Mouse (Mus musculus) CH12.LX (cell line): ENCODE measurements at regions not wholly inside any gene's neighbourhood (a gene's known extent, or its start where the extent isn't known, plus 50 kb on each side); places are given as distances from the start of the nearest gene placed in this dataset.

Experiments used
- DNase-seq: peaks from one replicate; pipeline ENCODE4 v3.0.0-alpha.2; 2013; ENCODE audit errors: extremely low read depth
- H3K27ac ChIP-seq: 2 replicates; pipeline ENCODE4 v1.5.1; 2012; ENCODE audit warnings: low read depth, mild to moderate bottlenecking, control low read depth, moderate library complexity; ENCODE audit not compliant: insufficient read depth
- H3K27me3 ChIP-seq: replicated peaks from 2 replicates; pipeline ENCODE3; 2012; ENCODE audit warnings: inconsistent platforms
- H3K36me3 ChIP-seq, 2 experiments: replicated peaks in 1 of 2; 2 replicates each; pipeline versions ENCODE3 to v1.6.1; 2012; ENCODE audit warnings: inconsistent platforms in 1 of 2, low read length in 1 of 2, mild to moderate bottlenecking in 1 of 2, mixed read lengths in 1 of 2, moderate library complexity in 1 of 2; ENCODE audit not compliant: control insufficient read depth in 1 of 2, insufficient read depth in 1 of 2
- H3K4me1 ChIP-seq, 2 experiments: 2 replicates each; pipeline ENCODE4 v1.6.1; 2012; ENCODE audit warnings: inconsistent platforms in 1 of 2, moderate library complexity in 1 of 2; ENCODE audit not compliant: insufficient read depth in 2 of 2, control insufficient read depth in 1 of 2
- H3K4me2 ChIP-seq: 2 replicates; pipeline ENCODE4 v1.6.1; 2012; ENCODE audit warnings: low read depth, mild to moderate bottlenecking, control low read depth; ENCODE audit not compliant: poor library complexity, insufficient read depth, severe bottlenecking
- H3K4me3 ChIP-seq, 3 experiments: fragments of 150-350 bp in 1 of 3; sonication (generic) in 1 of 3; replicated peaks in 1 of 3; 2 replicates each; pipeline versions ENCODE3 to v1.5.1; 2011 to 2012; ENCODE audit warnings: low read depth in 2 of 3, low read length in 2 of 3, mild to moderate bottlenecking in 2 of 3, moderate library complexity in 2 of 3, control low read depth in 1 of 3, improper control_type of control experiment in 1 of 3, inconsistent platforms in 1 of 3, mixed read lengths in 1 of 3; ENCODE audit not compliant: poor library complexity in 1 of 3
- H3K79me2 ChIP-seq: replicated peaks from 2 replicates; pipeline ENCODE4 v1.6.1; 2012; ENCODE audit warnings: mild to moderate bottlenecking, moderate library complexity; ENCODE audit not compliant: control insufficient read depth, poor library complexity, insufficient read depth, severe bottlenecking; ENCODE audit errors: extremely low read depth
- H3K9ac ChIP-seq: 2 replicates; pipeline ENCODE4 v1.6.1; 2012; ENCODE audit warnings: low read depth, mild to moderate bottlenecking, control low read depth, moderate library complexity; ENCODE audit not compliant: insufficient read depth
- H3K9me3 ChIP-seq: replicated peaks from 2 replicates; pipeline ENCODE3; 2012; ENCODE audit warnings: low read length, inconsistent platforms, mixed read lengths
- NRF1 ChIP-seq: IDR thresholded peaks from 2 replicates; pipeline ENCODE4 v1.6.1; 2014; ENCODE audit warnings: low read depth, mild to moderate bottlenecking, inconsistent platforms, low read length, improper control_type of control experiment, moderate library complexity
- POLR2A ChIP-seq: IDR thresholded peaks from 2 replicates; pipeline ENCODE4 v1.6.1; 2011; ENCODE audit warnings: low read depth, mild to moderate bottlenecking, improper control_type of control experiment, low read length
- RCOR1 ChIP-seq: conservative IDR thresholded peaks from 2 replicates; pipeline ENCODE4 v1.6.1; 2012; ENCODE audit warnings: low read depth, mild to moderate bottlenecking, inconsistent platforms, low read length, improper control_type of control experiment
- SIN3A ChIP-seq: IDR thresholded peaks from 2 replicates; pipeline ENCODE4 v1.6.1; 2012; ENCODE audit warnings: low read length, improper control_type of control experiment, inconsistent platforms
- ZNF384 ChIP-seq: IDR thresholded peaks from 2 replicates; pipeline ENCODE4 v1.6.1; 2012; ENCODE audit warnings: low read depth, low read length, improper control_type of control experiment, inconsistent platforms
- dilution Hi-C: fragments of 300-500 bp; cut with MboI; formaldehyde crosslinking; loops from 2 replicates; pipeline ENCODE4 v1.14.3; 2020; ENCODE audit warnings: low sequenced_read_pairs; ENCODE audit not compliant: extremely low pct_unique_long_range_greater_than_20kb, extremely low pct_ligation_motif_present
- in situ Hi-C: fragments of 300-500 bp; cut with MboI; formaldehyde crosslinking; loops from 3 replicates; pipeline ENCODE4 v1.14.3; 2019; ENCODE audit warnings: low sequenced_read_pairs, low pct_ligation_motif_present, low pct_unique_long_range_greater_than_20kb, mixed read lengths

DNA sequence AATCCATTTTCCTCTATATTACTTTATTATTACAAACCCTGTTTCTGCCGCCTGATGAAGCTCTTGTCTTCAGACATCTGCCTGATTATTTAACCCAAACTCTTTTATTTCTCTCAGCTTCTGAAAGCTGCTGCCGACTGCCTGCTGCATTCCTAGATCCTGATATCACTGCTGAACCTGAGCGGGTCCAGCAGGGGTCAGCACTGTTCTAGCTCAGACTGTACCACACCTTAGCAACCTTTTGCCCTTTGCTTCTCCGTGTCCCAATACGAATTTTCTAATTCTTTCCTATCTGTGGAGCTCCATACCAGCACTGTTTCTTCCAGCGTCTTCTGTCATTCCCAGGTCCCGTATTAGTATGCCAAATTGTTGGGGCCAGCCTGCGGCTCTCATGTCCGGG, 276.8 kb upstream of the 5730507C01Rik start:
- Histone ChIP-seq H3K79me2 (no peaks in the 10 kb centered on the region), H3K4me3 (no peak overlapping the region), H3K27me3 (no peaks in the 10 kb centered on the region), H3K4me2 (no peak overlapping the region), H3K9ac (no peak overlapping the region), H3K27ac (no peak overlapping the region), H3K36me3 (no peaks in the 10 kb centered on the region), H3K9me3 (peaks cover 17% of the 10 kb centered on the region)
- in situ Hi-C loops (no loop called here), dilution Hi-C loops (no loop called here)
- no peak for TF ChIP-seq SIN3A
- TF ChIP-seq POLR2A = no peak
- TF ChIP-seq RCOR1 = no peak
- no peak for TF ChIP-seq ZNF384
- TF ChIP-seq NRF1 = no peak
- TF ChIP-seq, all 38 proteins: peak for 0
- no peaks in the 10 kb centered on the region for H3K4me1 ChIP-seq
- DNase-seq = no peak
